Mouse (Mus musculus) frontal cortex, postnatal 36 days (tissue): ENCODE data around the gene Zfp839.
"Not testable (repeated sequence)": the region's sequence is repeated elsewhere in the genome, so short reads cannot be mapped to it uniquely, and the experiment has no call there.

ENCODE experiments used
- DNase-seq, 2 experiments: peaks; one replicate each; pipeline ENCODE4 v3.0.0; 2022; ENCODE audit warnings: low spot score in 2 of 2

Zfp839 gene

GRCm38 (mm10) chr12:110840348-110841198 lies 9.5 kb upstream of the Zfp839 start, which contains the start of gene Mok:
TSS of gene Mok (minus strand) at chr12:110840939.
- peak; percentile 97 to 99 for DNase-seq

DNA sequence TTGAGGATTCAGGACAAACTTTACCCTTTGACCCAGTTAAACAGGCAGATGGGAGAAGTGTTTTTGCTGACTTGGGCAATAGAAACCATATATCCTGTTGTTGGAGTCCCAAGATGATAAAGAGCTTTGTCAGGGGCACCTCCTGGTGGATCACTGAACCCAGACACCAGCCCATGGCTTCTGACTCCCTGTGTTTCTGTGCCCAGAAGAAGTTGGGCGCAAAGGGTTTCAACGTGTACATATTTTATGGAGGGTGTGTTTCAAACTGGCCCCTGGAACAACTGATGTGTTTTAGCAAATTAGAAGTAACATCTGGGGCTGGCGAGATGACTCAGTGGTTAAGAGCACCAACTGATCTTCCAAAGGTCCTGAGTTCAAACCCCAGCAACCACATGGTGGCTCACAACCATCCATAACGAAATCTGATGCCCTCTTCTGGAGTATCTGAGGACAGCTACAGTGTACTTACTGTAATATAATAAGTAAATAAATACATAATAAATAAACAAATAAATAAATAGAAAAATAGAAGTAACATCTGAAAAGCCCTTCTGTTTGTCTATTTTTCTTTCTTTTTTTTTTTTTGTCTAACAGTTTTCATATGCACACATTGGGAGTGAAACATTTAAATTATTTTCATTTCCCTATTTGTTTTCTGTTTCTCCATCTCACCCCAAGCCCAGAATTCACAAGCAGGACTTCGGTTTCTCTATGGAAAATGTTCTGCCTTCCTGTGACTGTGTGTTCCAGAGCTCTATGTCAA lies 8.1 kb upstream of the Zfp839 start:
- DNase-seq = no peak

DNA sequence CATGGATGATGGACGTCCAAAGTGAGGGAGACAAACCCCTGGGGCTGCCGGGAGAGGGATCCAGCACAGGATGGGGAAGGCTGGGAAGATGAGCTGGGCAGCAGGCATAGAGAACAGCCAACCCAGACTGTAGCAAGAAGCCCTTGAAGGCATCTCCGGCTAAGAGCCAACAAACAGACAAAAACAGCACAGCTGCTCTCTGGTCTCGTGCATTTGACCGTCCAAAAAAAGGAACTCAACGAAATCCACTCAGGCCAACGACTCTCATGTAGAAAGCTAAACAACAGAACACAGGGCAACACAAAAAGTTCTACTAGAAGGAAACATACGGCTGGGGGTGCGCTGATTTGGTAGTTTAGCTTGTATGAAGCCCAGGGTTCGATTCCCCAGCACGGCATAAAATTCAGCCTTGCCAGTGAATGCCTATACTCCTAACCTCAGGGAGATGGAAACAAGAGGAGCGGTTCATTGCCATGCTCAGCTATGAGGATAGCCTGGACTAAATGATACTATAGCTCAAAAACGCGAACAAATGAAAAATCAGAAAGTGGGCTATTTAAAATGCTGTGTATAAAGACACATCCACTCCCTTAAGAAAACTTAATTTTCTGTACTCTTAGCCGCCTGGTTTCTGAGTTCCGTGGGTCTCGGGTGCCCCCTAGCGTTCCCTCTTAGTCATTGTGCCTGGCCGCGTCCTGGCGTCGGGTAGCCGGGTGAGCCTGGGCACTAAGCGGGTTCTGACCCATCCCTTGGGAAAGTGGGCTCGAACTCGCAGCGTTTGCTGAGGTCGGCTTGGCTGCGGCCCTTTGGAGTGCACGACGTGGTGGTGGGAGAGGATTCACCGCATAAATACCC lies 6.6 kb upstream of the Zfp839 start:
- DNase-seq = peak; percentile 85 to 88

GRCm38 (mm10) chr12:110844227-110845130 lies 5.6 kb upstream of the Zfp839 start:
- DNase-seq = peak in 1 of 2 experiments; percentile 29

- DNase-seq = peak; percentile 88 to 89
Observed at GRCm38 (mm10) chr12:110845131-110845880, 4.7 kb upstream of the Zfp839 start.

DNA sequence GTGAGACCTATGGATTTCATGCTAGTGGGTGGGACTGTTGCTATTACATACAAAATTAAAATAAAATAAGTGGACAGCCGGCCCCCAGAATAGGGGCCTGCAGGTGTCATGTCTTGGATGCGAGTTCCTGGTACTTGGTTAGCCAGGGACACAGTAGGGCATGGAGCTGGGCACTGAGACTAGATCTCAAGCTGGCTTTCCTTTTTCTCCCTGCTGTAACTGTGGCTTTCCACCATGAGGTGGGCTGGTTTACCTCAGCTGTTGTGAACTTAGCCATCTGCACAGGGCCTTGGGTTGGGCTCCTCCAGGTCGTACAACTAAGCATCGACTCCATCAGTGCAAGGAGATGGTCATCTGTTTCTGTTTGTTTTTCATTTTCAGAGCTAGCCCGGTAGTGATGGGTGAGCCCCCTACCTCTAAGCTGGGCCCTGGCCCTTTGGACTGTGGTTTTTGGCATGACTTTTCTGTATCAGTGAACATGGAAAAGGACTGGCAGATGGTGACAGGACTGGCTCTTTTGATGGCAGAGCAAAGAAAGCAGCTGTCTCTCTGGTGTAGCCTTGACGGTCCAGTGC lies 3.8 kb upstream of the Zfp839 start:
- no peak for DNase-seq

GRCm38 (mm10) chr12:110850929-110851256 lies 840 bp downstream of the Zfp839 start:
- no peak for DNase-seq

DNA sequence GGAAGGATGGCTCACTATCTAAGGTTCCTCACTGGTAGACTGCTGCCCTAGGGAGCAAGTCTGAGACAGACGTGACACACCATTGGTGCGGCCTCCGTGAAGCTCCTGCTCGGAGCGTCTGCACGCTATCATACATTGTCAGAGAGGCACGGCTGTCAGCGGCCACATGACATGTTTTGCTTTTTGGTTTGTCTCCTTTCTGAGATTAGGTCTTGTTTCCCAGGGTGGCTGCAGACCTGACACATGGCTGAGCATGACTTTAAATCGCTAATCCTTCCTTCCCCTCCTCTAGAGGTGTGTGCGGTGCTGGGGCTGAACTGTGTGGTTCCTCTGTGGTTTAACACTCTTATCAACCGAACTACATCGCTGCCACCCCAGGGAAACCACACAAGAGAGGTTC lies 1.4 kb downstream of the Zfp839 start:
- no peak for DNase-seq

DNA sequence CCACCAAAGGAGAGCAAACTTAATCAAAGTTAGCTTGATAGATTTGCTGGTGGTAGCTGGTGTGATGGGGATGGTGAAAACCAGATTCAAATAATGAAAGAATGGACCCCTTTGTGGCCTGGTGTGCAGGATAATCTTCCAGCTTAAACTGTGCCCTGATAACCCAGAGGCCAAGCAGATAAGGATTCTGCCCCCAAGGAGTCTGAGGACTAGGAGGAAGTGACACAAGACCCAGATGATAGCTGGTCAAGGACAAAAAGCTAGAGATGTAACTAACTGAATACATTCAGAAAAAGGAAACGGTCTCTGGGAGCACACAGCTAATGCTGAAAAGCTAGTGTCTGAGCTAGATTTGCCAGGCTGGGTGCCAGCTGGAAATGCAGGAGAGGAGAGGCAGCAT lies 1.9 kb downstream of the Zfp839 start:
- no peak for DNase-seq

DNA sequence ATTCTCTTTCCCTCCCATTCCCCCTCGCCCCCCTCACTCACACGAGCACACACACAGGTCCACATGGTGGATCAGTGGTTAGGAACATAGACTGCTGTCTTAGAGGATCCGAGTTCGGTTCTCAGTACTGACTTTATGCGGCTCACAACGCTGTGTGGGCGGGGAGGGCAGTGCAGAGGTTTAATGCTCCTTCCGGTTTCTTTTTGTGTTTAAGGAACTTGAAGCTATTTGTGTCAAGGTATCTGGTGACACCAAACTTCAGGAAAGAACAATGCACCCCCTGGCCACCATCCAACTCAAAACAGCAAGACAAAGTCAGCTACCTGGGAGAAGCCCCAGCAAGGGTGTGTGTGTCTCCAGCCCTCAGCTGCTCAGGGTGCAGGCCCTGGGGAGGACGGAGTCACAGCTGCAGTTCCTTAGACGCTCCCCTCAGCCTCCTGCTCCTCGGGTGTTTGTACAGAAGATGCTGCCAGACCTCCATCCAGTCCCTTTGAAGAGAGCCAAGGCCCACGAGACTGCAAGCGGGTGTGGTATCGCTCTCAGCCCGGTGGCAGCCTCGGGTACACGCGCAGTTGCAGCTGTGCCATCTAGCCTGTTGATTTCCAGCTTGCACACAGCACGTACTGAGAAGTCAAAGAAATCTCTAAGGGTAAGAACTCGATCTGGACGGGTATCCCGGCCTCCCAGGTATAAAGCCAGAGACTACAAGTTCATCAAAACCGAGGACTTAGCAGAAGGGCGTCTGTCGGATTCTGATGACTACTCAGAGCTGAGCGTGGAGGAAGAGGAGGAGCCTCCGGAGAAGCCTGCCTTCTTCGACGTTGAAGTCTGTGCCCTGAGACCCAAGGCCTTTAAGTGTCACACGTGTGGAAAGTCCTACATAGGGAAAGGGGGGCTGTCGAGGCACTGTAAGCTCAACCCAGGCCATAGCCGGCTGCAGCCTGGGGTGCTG lies 5.0 kb downstream of the Zfp839 start:
- no peak for DNase-seq

GRCm38 (mm10) chr12:110857196-110857595 lies 7.1 kb downstream of the Zfp839 start:
- DNase-seq = no peak

DNA sequence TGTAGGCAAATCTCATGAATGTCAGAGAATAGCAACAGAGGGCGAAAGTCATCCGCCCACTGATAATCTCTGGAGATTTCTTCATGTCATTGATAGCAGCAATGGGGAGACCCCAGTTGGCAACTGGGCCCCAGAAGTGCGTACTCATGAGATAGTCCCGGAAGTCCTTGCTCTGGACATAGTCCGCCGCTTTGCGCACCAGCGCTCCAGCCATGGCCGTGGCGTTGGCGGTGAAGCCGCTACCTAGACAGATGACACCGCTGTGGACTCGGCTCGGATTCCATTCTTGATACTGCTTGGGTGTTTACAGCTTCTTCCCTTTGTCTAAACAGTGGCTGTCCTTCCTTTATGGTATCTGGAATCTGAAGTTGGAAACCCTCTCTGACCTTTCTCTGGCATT lies 8.6 kb downstream of the Zfp839 start:
- not testable (repeated sequence) for DNase-seq

GRCm38 (mm10) chr12:110860293-110860692 lies 10.2 kb downstream of the Zfp839 start:
- no peak for DNase-seq

DNA sequence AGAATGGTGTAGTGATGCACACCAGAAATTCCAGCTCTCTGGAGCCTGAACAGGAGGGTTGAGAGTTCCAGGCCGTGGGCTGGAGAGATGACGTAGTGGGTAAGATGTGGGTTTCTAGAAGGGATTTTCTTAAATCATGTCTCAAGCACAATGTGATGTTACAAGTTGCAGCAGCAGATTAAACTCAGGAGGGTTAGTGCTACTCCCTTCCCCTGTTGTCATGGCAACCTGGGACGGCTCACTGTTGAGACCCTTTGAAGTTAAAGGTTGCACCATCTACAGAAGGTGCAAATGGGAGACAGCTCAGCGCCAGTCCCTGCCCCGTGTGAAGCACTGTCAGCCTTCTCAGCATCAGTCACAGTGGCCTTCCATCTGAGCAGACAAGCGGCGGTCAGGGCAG lies 11.2 kb downstream of the Zfp839 start:
- DNase-seq = peak in 1 of 2 experiments; percentile 21

GRCm38 (mm10) chr12:110864008-110864407 lies 14.0 kb downstream of the Zfp839 start:
- DNase-seq = no peak

- DNase-seq = no peak
Observed at GRCm38 (mm10) chr12:110865571-110865970, 15.5 kb downstream of the Zfp839 start.

- peak in 1 of 2 experiments; percentile 45 for DNase-seq
Observed at GRCm38 (mm10) chr12:110865989-110866388, 15.9 kb downstream of the Zfp839 start.

DNA sequence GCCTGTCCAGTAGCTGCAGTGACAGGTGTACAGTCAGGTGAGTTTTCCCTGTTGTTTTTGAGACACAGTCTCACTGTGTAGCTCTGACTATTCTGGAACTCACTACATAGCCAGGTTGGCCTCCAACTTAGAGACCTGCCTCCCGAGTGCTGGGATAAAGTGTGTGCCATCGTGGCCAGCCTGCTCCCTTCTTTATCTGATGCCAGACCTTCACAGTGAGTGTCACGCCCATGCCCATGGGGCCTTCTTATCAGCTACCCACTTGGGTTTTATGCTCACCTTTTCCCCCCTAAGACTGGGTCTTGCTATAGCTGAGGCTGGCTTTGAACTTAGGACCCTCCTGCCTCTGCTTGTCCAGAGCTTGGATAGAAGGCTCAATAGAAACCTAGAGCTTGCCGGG lies 20.1 kb downstream of the Zfp839 start:
- DNase-seq = no peak

DNA sequence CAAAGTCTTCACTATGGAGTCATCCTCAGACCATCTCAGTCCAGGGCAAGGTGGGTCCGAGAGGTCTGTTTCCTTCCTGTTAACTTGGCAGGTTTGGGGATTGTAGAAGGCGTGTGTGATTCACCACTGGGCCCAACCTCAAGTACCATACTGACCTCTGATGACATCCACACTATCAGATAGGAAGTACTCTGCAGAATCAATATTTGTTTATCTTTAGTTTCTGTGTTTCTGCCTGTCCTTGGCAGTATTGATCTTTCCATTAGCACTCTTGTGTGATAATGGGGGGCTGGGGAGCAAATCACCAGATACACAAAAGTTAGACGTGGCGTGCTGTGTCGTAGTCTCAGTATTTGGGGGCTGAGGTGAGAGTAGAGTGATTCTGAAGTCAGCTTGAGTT lies 21.2 kb downstream of the Zfp839 start:
- DNase-seq = no peak
